Mouse (Mus musculus) intestine, embryonic 14.5 days (tissue): ENCODE measurements around the gene Als2cr12. TPM values are rescaled to one million over a fixed set of nuclear protein-coding genes. Genes with fewer than 3 reads are reported as not detected.

Source experiments
- ATAC-seq: fragments of 200-750 bp; cut with Nextera tagmentation; replicated peaks from 2 replicates; pipeline ENCODE4 v1.8.0; 2017; ENCODE audit warnings: low read depth, moderate number of reproducible peaks, moderate TSS enrichment, moderate library complexity; ENCODE audit not compliant: low FRiP score, low TSS enrichment
- DNase-seq: peaks from one replicate; pipeline ENCODE4 v3.0.0-alpha.2; 2018; ENCODE audit warnings: low spot score
- H3K27ac ChIP-seq: fragments of 300-500 bp; sonication (generic); 2 replicates; pipeline ENCODE4 v1.5.1; 2014; ENCODE audit warnings: low read depth, mild to moderate bottlenecking, control low read depth
- H3K27me3 ChIP-seq: fragments of 300-500 bp; sonication (generic); replicated peaks from 2 replicates; pipeline ENCODE4 v1.6.1; 2014; ENCODE audit warnings: low read length, control low read depth; ENCODE audit not compliant: control insufficient read depth, insufficient read depth
- H3K36me3 ChIP-seq: fragments of 300-500 bp; sonication (generic); 2 replicates; pipeline ENCODE4 v1.6.1; 2014; ENCODE audit warnings: low read length, control low read depth; ENCODE audit not compliant: control insufficient read depth, insufficient read depth
- H3K4me1 ChIP-seq: fragments of 300-500 bp; sonication (generic); replicated peaks from 2 replicates; pipeline ENCODE4 v1.6.1; 2014; ENCODE audit warnings: low read length, control low read depth, mixed read lengths; ENCODE audit not compliant: control insufficient read depth, insufficient read depth
- H3K4me2 ChIP-seq: fragments of 300-500 bp; sonication (generic); 2 replicates; pipeline ENCODE4 v1.6.1; 2014; ENCODE audit warnings: low read length
- H3K4me3 ChIP-seq: fragments of 300-500 bp; sonication (generic); 2 replicates; pipeline ENCODE4 v1.5.1; 2014; ENCODE audit warnings: low read depth, low read length, control low read depth, mixed read lengths
- H3K9ac ChIP-seq: fragments of 300-500 bp; sonication (generic); 2 replicates; pipeline ENCODE4 v1.6.1; 2014; ENCODE audit warnings: mild to moderate bottlenecking, low read length
- H3K9me3 ChIP-seq: fragments of 300-500 bp; sonication (generic); 2 replicates; pipeline ENCODE4 v1.6.1; 2016; ENCODE audit warnings: low read length, control low read depth; ENCODE audit not compliant: control insufficient read depth
- WGBS: fragments of 180-500 bp; shearing (Covaris S2); extraction: QIAGEN DNeasy Blood & Tissue Kit; methylation state at CpG from one replicate; pipeline ENCODE4 v1.1.7; 2014; 5-methylcytosine and 5-hydroxymethylcytosine counted together
- polyA plus RNA-seq: library from polyadenylated mRNA; unstranded; fragments of >200 nt; fragmentation: Nextera tagmentation; extraction: Ambion mirVana; gene quantifications from 2 replicates; pipeline ENCODE4 v1.2.1, GENCODE M21; 2014

Gene Als2cr12
- polyA plus RNA-seq, 1 experiment from 2014 or later: not detected

DNA sequence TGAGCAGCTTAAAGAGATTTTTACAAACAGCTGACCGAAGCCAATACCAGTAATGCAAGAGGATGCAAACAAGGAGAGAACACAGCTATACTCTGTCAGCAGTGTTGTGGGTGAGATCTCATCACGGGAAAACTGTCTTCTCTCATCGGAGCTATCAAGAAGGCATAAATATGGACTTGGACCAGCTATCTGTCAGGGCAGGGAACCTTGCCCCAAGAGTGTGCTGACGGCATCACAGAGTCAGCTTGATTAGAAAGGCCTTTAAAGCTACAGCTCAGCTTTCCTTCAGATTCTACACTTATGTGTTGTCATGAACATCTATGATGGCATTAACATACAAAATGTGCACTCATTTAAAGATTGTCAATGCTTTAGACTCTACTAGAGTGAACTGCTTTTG lies 93.1 kb downstream of the Als2cr12 start:
- no peak overlapping the region for H3K27ac ChIP-seq
- no peaks in the 10 kb centered on the region for H3K27me3 ChIP-seq
- H3K4me1 ChIP-seq: no peaks in the 10 kb centered on the region
- no peak overlapping the region for H3K9ac ChIP-seq
- no peaks in the 10 kb centered on the region for H3K36me3 ChIP-seq
- no peaks in the 10 kb centered on the region for H3K9me3 ChIP-seq
- H3K4me3 ChIP-seq: no peak overlapping the region
- DNase-seq: no peak
- H3K4me2 ChIP-seq: no peak overlapping the region
- no peak for ATAC-seq
- 86% methylated on average over 4 of the region's 4 CpGs for WGBS

Other genes starting within 250 kb of the Als2cr12 start
- gene Orc2, start 190.9 kb downstream of the Als2cr12 start, polyA plus RNA-seq: 27.6 and 31.0 TPM in 2 replicates
- 9.1 and 9.2 TPM in 2 replicates for gene Fam126b, start 109.7 kb downstream of the Als2cr12 start, polyA plus RNA-seq
- 175 and 192 TPM in 2 replicates for gene Ndufb3, start 109.6 kb downstream of the Als2cr12 start, polyA plus RNA-seq
- 26.1 and 27.1 TPM in 2 replicates for gene Cflar, start 15.5 kb upstream of the Als2cr12 start, polyA plus RNA-seq
- gene Casp8, start 99.4 kb upstream of the Als2cr12 start, polyA plus RNA-seq: 39.4 and 42.8 TPM in 2 replicates